Mouse (Mus musculus): Measurements from ENCODE around the gene Mier2. TPM values are rescaled to one million over a fixed set of nuclear protein-coding genes. Genes with fewer than 3 reads are reported as not detected.

Gene Mier2
- polyA plus RNA-seq, 1 experiment from 2014 or later: 53.9 TPM

DNA sequence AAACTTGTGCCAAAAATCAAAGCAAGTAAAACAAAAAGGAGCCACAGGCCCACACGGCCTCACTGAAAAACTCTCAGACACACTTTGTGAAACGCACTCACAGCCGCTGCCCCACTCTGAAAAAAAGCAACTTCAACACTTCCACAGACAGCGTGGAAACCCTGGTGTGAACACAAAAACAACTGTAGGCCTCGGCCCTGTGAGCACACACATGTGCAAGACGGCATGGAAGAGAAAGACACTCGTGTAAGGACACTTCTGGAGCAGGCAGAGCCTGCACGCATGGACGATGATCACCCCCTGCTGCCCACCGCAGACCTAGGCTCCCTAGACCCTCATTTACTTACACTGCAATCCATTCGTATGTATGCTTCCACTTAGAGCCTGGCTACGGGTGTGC lies 9.1 kb downstream of the Mier2 start:
- Histone ChIP-seq H3K4me3 (no peak overlapping the region), H3K9me3 (no peaks in the 10 kb centered on the region), H3K4me1 (peaks cover 23% of the 10 kb centered on the region; the same call in 1 of the 2 replicates), H3K36me3 (peaks cover 94% of the 10 kb centered on the region), H3K27me3 (ENCODE audit: insufficient read depth, poor library complexity, severe bottlenecking) (no peaks in the 10 kb centered on the region), H3K27ac (no peak overlapping the region)
- WGBS: 86% methylated on average over 12 of the region's 12 CpGs
- peak; percentile 66 for DNase-seq (ENCODE audit: low spot score)

DNA sequence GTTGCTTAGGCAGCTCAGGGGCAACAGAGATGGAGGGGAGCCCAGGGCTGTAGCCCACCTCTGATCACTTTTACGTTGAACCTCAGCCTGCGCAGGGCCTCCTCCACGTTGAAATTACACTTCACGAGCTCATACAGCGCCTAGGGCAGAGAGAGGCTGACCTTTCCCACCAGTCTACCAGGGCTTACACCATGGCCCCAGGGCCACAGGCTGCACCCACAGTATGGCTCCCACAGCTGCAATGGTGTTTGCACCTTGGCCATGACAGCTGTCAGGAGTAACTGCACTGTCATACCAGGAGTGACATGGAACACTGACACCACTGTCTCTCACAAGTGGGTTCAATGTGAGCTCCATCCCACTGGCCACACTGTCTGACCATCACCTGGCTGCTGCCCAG lies 10.4 kb downstream of the Mier2 start:
- Histone ChIP-seq H3K4me3 (no peak overlapping the region), H3K36me3 (peaks cover 99% of the 10 kb centered on the region), H3K9me3 (no peaks in the 10 kb centered on the region), H3K27ac (no peak overlapping the region), H3K27me3 (ENCODE audit: insufficient read depth, poor library complexity, severe bottlenecking) (no peaks in the 10 kb centered on the region), H3K4me1 (peaks cover 23% of the 10 kb centered on the region; the same call in 1 of the 2 replicates)
- DNase-seq (ENCODE audit: low spot score): peak; percentile 72
- WGBS: 95% methylated on average over 5 of the region's 5 CpGs

DNA sequence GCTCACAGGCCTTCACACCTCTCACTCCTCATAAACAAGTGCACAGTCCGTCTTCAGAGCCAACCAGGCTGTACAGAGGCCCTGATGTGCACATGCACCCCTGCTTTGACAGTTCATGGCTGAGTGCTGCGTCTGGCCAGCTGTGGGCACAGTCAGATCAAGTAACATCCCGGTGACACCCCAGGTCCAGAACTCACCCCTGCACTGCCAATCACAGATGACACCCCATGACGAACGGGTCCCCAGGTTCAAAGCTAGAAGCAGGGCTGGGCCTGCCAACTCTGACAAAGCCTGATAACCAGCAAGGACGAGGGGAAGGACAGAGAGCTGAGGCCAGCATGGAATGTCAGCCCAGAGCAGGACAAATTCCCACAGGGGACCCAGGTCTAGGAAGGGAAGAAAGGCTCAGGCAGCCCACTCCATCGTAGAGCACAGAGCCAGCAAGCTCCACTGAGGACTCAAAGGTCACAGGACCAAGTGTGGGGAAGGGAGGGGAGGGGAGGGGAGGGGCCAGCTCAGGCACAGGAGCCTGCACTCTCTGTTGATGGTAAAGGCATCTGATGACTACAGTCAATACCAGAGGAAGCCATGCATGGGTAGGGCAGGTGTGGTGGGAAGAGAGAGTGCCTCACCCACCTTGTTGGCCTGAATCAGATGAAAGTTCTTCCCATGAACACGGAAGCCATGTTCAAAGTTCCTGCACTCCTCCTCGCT lies 11.0 kb downstream of the Mier2 start:
- 79% methylated on average over 9 of the region's 9 CpGs for WGBS
- peaks cover 20% of the 10 kb centered on the region; the same call in 1 of the 2 replicates for H3K4me1 ChIP-seq
- no peaks in the 10 kb centered on the region for H3K9me3 ChIP-seq
- no peak overlapping the region for H3K4me3 ChIP-seq
- no peak overlapping the region for H3K27ac ChIP-seq
- H3K27me3 ChIP-seq (ENCODE audit: insufficient read depth, poor library complexity, severe bottlenecking): no peaks in the 10 kb centered on the region
- H3K36me3 ChIP-seq: peaks cover 97% of the 10 kb centered on the region
- peak; percentile 64 for DNase-seq (ENCODE audit: low spot score)

DNA sequence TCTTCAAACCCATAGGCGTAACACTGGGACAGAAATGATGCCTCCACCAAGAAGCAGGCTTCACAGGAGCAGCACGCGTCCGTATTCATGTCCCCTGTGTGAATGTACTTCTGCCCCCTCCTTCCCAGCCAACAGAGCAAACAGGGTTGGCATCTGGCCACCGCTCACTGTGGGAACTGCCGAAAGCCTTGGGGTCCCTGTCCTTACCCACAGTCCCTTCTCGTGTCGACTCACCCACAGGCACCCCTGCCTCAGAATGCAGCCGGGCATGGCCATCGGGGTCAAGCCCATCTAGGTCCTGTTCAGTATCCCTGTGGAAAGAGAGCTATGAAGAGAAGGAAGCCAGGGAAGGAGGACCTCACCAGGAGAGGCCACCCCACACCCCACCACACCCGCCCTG lies 12.8 kb downstream of the Mier2 start:
- peak; percentile 71 for DNase-seq (ENCODE audit: low spot score)
- H3K4me3 ChIP-seq: no peak overlapping the region
- no peaks in the 10 kb centered on the region for H3K9me3 ChIP-seq
- H3K27me3 ChIP-seq (ENCODE audit: insufficient read depth, poor library complexity, severe bottlenecking): no peaks in the 10 kb centered on the region
- H3K4me1 ChIP-seq: 0 out of 2 replicates have a peak, but pooled peaks cover 13% of the 10 kb centered on the region
- 96% methylated on average over 11 of the region's 11 CpGs for WGBS
- peaks cover 87% of the 10 kb centered on the region for H3K36me3 ChIP-seq
- H3K27ac ChIP-seq: no peak overlapping the region

DNA sequence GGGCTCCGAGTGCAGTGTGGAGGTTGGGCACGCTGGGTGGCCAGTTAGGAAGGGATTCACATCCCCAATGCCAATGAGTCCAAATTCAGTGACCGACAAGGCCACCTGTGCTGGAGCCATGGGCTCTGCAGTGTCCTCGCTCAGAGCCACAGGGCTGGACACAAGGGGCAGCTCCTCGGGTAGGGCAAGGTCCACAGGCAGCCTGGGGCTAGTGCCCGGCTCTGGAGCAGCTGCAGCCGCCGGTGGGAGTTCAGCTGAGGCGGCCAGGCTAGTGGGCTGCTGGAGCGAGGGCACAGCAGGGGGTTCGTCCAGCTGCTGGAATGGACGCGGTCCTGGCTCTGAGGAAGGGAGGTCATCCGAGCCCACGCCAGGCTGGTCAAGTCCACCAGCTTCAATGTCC lies 13.5 kb downstream of the Mier2 start:
- Histone ChIP-seq H3K27me3 (ENCODE audit: insufficient read depth, poor library complexity, severe bottlenecking) (no peaks in the 10 kb centered on the region), H3K4me1 (0 out of 2 replicates have a peak, but pooled peaks cover 10% of the 10 kb centered on the region), H3K9me3 (no peaks in the 10 kb centered on the region), H3K27ac (no peak overlapping the region), H3K36me3 (peaks cover 80% of the 10 kb centered on the region), H3K4me3 (no peak overlapping the region)
- peak; percentile 72 for DNase-seq (ENCODE audit: low spot score)
- 95% methylated on average over 15 of the region's 15 CpGs for WGBS

DNA sequence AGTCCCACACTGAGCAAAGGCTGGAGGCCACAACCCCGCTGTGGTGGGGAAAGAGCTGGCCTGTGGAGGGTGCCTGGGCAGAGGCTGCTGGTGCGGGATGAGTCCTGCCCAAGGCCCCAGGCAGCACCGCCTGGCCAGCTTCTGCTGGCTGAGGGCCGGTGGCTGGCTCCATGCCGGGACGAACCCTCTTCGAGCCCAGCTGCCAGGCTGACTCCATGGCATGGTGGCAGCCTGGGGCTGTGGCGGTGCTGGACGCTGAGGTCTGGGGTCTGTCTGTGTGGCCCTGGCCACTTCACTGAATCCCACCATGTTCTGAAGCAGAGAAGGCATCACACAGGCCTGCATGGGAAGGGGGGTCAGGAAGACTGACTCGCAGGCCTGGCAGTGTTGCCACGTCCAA lies 14.3 kb downstream of the Mier2 start:
- peak; percentile 71 for DNase-seq (ENCODE audit: low spot score)
- 0 out of 2 replicates have a peak, but pooled peaks cover 10% of the 10 kb centered on the region for H3K4me1 ChIP-seq
- H3K36me3 ChIP-seq: peaks cover 72% of the 10 kb centered on the region
- H3K27ac ChIP-seq: no peak overlapping the region
- H3K27me3 ChIP-seq (ENCODE audit: insufficient read depth, poor library complexity, severe bottlenecking): no peaks in the 10 kb centered on the region
- no peak overlapping the region for H3K4me3 ChIP-seq
- H3K9me3 ChIP-seq: no peaks in the 10 kb centered on the region
- WGBS: 93% methylated on average over 11 of the region's 11 CpGs

DNA sequence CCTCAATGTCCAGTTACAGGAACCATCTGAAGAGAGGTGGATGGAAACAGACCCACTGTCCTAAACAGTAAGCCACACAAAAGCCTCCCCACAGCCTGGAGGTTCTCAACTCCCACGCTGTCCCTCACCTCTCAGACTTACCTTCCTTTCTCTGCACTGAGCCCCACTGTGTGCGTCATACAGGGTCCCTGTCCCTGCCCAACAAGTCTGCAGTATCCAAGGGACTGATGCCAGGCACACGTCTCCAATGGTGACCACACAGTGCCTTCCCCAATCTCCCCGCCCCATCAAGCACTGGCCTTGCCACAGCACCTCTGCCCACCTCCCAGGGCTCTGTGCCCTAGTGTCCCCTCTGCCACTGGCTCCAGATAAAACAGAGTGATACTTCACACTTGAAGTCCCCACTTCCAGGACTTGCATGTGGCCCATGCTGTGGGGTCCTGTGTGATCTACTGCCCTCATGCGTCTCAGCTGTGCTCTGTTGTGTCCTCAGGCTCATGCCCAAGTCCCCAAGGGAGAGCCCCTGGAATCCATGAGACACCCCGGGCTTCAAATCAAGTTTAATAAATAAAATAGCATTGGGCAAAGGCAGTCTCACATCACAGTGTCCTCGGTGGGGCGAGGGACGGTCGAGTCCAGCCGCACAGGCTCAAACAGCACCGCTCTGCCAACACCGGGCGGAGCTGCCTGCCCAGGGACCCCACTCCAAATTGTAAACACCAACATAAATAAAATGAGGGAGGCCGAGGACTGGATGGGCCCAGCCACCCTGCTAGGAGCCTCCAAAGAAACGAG lies 15.1 kb downstream of the Mier2 start:
- 94% methylated on average over 16 of the region's 16 CpGs for WGBS

DNA sequence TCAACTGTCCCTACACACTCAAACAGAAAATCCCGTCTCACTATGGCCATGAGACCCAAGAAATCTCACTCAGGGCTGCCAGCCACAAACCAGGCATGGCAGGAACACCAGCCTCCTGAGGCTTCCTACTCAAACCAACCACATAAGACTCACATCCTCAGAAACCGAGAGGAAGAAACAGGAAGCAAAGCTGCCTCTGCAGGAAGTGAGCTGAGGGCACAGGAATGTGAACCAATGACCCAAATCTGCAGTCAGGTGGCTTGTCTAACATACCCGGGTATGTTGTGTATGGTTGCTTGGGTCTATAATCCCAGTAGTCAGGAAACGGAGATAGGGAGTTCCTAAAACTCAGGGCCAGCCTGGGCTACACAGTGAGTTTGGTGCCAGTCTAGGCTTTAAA lies 16.1 kb downstream of the Mier2 start:
- Histone ChIP-seq H3K27ac (no peak overlapping the region), H3K9me3 (no peaks in the 10 kb centered on the region), H3K4me3 (no peak overlapping the region), H3K36me3 (peaks cover 54% of the 10 kb centered on the region), H3K4me1 (peaks cover 2% of the 10 kb centered on the region), H3K27me3 (ENCODE audit: insufficient read depth, poor library complexity, severe bottlenecking) (peaks cover 14% of the 10 kb centered on the region; the same call in 1 of the 2 replicates)
- DNase-seq (ENCODE audit: low spot score): peak; percentile 66
- WGBS: 61% methylated on average over 4 of the region's 4 CpGs

More for the DNA sequence above, 15.1 kb downstream of the Mier2 start:
- peaks cover 65% of the 10 kb centered on the region for H3K36me3 ChIP-seq
- H3K27ac ChIP-seq: no peak overlapping the region
- DNase-seq (ENCODE audit: low spot score): peak; percentile 73
- 0 out of 2 replicates have a peak, but pooled peaks cover 8% of the 10 kb centered on the region for H3K4me1 ChIP-seq
- no peaks in the 10 kb centered on the region for H3K9me3 ChIP-seq
- H3K27me3 ChIP-seq (ENCODE audit: insufficient read depth, poor library complexity, severe bottlenecking): 0 out of 2 replicates have a peak, but pooled peaks cover 6% of the 10 kb centered on the region
- no peak overlapping the region for H3K4me3 ChIP-seq

DNA sequence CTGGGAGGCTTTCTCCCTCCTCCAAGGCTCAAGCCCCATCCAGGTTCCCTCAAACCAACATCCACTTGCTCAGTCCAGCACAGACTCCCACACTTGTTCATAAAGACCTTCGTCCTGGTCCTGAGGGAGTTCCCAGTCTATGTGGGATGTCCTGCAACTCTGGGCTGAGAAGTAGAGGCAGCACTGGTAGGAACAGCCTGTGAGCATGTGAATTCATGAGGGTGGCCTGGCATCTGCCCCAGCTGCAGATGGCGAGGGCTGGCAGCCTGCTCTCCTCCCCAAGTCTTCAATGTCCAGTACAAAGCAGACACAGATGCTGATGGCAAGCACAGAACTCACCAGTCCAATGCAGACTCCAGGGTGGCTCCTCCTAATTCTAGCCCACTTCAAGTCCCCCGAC lies 16.7 kb downstream of the Mier2 start:
- Histone ChIP-seq H3K27ac (no peak overlapping the region), H3K9me3 (no peaks in the 10 kb centered on the region), H3K4me1 (peaks cover 8% of the 10 kb centered on the region), H3K4me3 (no peak overlapping the region), H3K27me3 (ENCODE audit: insufficient read depth, poor library complexity, severe bottlenecking) (peaks cover 14% of the 10 kb centered on the region; the same call in 1 of the 2 replicates), H3K36me3 (peaks cover 49% of the 10 kb centered on the region)
- WGBS: 91% methylated on average over 3 of the region's 3 CpGs
- DNase-seq (ENCODE audit: low spot score): peak; percentile 66

DNA sequence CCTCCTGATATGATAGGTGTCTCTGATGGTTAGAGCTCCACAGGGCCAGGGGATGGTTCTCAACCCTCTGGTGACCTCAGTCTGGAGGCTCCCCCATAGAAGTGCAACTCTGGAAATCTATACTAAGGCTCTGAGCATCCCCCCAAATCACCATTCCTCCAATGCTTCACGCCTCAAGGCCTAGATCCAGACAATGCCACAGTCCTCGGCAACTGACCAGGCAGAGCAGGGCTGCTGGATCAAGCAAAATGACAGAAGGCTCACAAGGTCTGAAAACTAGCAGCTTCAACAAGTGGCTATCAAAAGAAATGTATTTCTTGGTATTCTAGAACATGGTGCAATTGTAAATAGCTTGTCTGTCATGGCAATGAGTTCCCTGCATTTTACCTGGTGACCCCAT lies 17.2 kb downstream of the Mier2 start:
- DNase-seq (ENCODE audit: low spot score): peak; percentile 61
- Histone ChIP-seq H3K27ac (no peak overlapping the region), H3K36me3 (peaks cover 44% of the 10 kb centered on the region), H3K4me1 (peaks cover 13% of the 10 kb centered on the region), H3K27me3 (ENCODE audit: insufficient read depth, poor library complexity, severe bottlenecking) (peaks cover 14% of the 10 kb centered on the region; the same call in 1 of the 2 replicates), H3K4me3 (no peak overlapping the region), H3K9me3 (no peaks in the 10 kb centered on the region)
- 92% methylated on average over 2 of the region's 2 CpGs for WGBS

DNA sequence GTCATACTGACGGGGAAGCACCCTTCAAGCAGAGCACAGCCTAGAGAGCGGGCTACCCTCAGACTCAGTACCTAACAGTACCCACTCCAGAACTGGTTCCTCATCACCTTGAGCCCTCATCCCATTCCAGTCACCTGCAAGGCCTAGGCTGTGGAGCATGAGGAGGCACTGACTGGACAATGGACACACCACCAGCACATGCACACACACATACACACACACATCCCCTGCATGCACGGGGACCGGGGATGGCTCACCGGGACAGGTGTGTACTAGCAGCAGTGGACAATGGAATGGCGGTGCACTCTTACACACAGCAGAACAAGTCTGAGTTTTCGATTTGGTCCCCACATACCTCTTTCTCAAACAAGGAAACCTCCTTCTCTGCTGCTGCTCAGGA lies 17.7 kb downstream of the Mier2 start:
- DNase-seq (ENCODE audit: low spot score): peak; percentile 69
- Histone ChIP-seq H3K4me1 (peaks cover 18% of the 10 kb centered on the region), H3K9me3 (no peaks in the 10 kb centered on the region), H3K27ac (no peak overlapping the region), H3K27me3 (ENCODE audit: insufficient read depth, poor library complexity, severe bottlenecking) (peaks cover 14% of the 10 kb centered on the region; the same call in 1 of the 2 replicates), H3K4me3 (no peak overlapping the region), H3K36me3 (peaks cover 38% of the 10 kb centered on the region)
- 91% methylated on average over 7 of the region's 7 CpGs for WGBS

DNA sequence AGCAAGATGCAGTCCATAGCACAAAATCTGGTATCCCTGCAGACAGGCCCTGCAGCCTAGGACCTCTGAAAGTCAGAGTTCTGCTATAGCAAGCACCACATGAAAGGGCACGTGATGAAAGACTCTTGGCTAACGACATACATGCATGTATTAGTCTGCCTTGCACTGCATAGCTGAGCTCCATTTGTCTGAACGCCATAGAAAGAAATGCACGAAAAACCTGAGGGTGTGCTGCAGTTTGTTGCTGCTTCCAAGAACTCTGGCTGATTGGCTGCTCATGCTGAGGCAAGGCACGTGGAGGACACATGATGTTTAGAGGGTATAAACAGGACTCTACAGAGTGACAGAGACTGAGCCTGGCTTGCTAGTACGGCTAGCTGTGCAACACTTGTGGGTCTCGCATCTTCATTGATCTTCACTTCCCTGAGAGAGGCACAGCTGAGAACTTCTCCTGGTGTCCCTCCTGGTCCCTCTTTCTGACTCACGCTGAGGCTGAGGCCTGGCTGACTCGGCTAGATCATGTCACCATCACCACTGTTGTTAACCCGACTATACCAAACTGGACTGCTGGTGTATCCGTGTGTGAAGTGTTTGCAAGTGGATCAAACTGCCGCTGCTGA lies 18.4 kb downstream of the Mier2 start:
- 73% methylated on average over 12 of the region's 12 CpGs for WGBS
- H3K4me1 ChIP-seq: peaks cover 18% of the 10 kb centered on the region
- peak; percentile 70 for DNase-seq (ENCODE audit: low spot score)
- peaks cover 31% of the 10 kb centered on the region for H3K36me3 ChIP-seq
- H3K27ac ChIP-seq: no peak overlapping the region
- H3K4me3 ChIP-seq: no peak overlapping the region
- H3K9me3 ChIP-seq: no peaks in the 10 kb centered on the region
- H3K27me3 ChIP-seq (ENCODE audit: insufficient read depth, poor library complexity, severe bottlenecking): peaks cover 14% of the 10 kb centered on the region; the same call in 1 of the 2 replicates

Data from heart, embryonic 10.5 days (tissue).